Mouse (Mus musculus): Measurements from ENCODE around the gene Yy1. TPM values are rescaled to one million over a fixed set of nuclear protein-coding genes. Genes with fewer than 3 reads are reported as not detected.

Gene Yy1
- 13.5 and 14.2 TPM in 2 replicates for polyA plus RNA-seq (2015; fragmentation: Nextera tagmentation; extraction: Ambion mirVana)

DNA sequence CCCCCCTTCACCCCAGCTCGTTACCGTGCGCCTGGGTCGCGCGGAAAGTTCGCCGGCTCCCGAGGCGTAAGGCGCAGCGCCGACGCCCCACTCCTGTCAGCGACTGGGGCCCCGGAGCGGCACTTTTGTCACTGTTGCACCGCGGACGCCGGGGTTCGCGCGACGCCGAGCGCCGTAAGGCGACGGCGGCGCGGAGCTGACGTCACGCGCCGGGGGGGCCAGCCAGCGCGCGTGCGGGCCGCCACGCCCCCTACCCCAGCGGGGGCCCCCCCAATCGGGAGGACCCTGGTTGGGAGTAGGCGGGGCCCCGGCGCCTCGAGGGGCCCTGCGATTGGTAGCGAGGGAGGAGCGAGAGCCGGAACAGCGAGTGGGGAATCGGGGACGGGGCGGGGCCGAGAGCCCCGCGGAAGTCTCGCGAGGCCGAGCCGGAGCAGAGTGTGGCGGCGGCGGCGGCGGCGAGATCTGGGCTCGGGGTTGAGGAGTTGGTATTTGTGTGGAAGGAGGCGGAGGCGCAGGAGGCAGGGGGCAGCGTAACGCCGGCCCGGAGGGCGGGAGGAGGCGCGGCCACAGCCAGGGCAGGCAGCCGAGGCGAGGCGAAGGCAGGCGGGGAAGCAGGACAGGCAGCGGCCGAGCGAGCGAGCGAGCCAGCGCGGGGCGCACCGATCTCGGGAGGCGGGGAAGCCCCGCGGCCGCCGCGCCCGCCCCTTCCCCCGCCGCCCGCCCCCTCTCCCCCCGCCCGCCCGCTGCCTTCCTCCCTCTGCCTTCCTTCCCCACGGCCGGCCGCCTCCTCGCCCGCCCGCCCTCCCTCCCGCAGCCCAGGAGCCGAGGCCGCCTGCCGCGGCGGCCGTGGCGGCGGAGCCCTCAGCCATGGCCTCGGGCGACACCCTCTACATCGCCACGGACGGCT, at the start of gene Yy1:
Gene Yy1 (plus strand): TSS at position 428 of the 907 bp plus-strand sequence.
- H3K9ac ChIP-seq: peak within 1 kb of the TSS; percentile 97
- H3K36me3 ChIP-seq: no peaks in the 10 kb centered on the region
- peak within 1 kb of the TSS; percentile 98 for H3K27ac ChIP-seq (replicated peaks)
- H3K9me3 ChIP-seq: no peaks in the 10 kb centered on the region
- peak within 1 kb of the TSS; percentile 89 for H3K4me2 ChIP-seq
- under 1% methylated on average over 87 of the region's 127 CpGs for WGBS
- no peaks in the 10 kb centered on the region for H3K27me3 ChIP-seq
- H3K4me3 ChIP-seq: peak within 1 kb of the TSS; percentile 100
- H3K4me1 ChIP-seq (replicated peaks): peaks cover 42% of the 10 kb centered on the region
- ATAC-seq (ENCODE audit: low read depth): peak; percentile 92

DNA sequence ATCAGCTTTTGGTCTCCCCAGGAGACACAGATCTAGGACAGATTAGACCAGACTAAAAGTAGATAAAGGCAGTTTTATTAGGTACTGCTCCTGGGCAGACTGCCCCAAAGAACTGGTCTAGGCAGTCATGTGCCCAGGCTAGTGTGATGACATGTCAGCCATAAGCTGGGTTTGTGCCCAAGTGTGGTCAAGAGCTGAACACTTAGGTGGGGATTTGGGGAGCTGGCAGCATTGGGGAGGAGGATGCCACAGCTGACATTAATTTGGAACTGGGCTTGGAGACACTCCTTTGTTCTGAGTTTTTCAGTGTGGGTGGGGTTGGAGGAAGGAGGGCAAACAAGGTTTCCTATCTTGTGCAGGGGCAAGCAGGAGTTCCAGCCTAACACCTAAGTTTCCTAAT, 46.8 kb upstream of the Yy1 start:
- no peaks in the 10 kb centered on the region for H3K27me3 ChIP-seq
- no peak overlapping the region for H3K4me3 ChIP-seq
- no peaks in the 10 kb centered on the region for H3K4me1 ChIP-seq (replicated peaks)
- no peaks in the 10 kb centered on the region for H3K36me3 ChIP-seq
- ATAC-seq (ENCODE audit: low read depth): no peak
- H3K27ac ChIP-seq (replicated peaks): no peak overlapping the region
- H3K9me3 ChIP-seq: no peaks in the 10 kb centered on the region
- H3K4me2 ChIP-seq: no peak overlapping the region
- no peak overlapping the region for H3K9ac ChIP-seq

DNA sequence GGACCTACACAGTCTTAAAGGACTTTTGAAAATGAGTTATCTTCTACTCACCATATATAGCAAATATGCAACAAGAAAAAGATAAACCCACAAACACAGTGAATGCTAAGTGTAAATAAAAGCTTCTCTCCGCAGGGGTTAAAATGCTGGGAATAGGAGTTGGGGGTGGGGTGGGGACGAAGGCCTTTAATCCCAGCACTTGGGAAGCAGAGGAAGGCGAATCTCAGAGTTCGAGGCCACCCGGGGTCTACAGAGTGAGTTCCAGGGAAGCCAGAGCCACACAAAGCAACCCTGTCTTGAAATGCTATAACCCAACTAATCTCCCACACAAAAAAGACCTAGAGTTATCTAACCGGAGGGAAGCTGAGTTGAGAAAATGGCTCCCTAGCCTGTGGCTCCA, 43.8 kb upstream of the Yy1 start:
- 70% methylated on average over 6 of the region's 6 CpGs for WGBS

DNA sequence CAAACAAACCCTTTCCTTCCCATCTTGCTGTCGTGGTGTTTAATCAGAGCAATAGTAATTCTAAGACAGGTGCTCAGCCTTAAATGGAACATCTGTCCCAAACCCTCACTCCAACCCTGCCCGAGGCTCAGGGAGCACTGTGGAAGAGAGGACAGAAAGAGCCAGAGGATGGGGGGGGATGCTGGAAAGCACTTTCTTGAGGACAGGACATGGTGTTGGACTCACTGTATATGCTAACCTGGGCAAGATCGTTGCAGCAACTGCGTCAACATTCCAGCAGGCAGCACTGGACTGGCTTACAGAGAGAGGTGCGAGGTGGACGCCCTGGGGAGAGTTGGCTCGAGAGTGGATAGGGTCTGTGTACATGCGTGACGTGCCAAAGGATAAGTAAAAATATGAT, 43.3 kb upstream of the Yy1 start:
- Histone ChIP-seq H3K9ac (no peak overlapping the region), H3K27me3 (no peaks in the 10 kb centered on the region), H3K4me3 (no peak overlapping the region), H3K27ac (replicated peaks) (no peak overlapping the region), H3K36me3 (no peaks in the 10 kb centered on the region), H3K4me1 (replicated peaks) (0 out of 2 replicates have a peak, but pooled peaks cover 2% of the 10 kb centered on the region), H3K4me2 (no peak overlapping the region), H3K9me3 (no peaks in the 10 kb centered on the region)
- WGBS: 86% methylated on average over 9 of the region's 9 CpGs
- no peak for ATAC-seq (ENCODE audit: low read depth)

More for the DNA sequence above, 43.8 kb upstream of the Yy1 start:
- ATAC-seq (ENCODE audit: low read depth): no peak
- Histone ChIP-seq H3K4me2 (no peak overlapping the region), H3K27me3 (no peaks in the 10 kb centered on the region), H3K4me3 (no peak overlapping the region), H3K4me1 (replicated peaks) (no peaks in the 10 kb centered on the region), H3K9me3 (no peaks in the 10 kb centered on the region), H3K9ac (no peak overlapping the region), H3K36me3 (no peaks in the 10 kb centered on the region), H3K27ac (replicated peaks) (no peak overlapping the region)

DNA sequence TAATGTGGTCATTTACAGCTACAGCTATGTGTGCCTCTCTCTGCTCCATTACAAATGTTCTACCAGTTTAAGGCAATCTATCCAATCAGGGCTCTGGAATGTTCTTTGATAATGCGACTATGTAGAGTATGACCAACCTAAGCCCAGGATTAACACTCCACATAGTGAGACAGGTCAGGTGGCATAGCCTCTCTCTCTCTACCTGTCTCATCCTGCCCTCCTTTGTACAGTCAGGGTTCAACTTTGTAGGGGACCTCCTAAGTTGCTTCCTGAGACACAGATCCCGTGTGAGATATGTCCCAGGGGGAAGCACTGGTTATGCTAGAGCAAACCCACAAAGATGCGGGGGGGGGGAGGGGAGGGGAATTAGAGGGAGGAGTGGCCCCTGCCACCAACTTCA, 42.5 kb upstream of the Yy1 start:
- no peak overlapping the region for H3K4me2 ChIP-seq
- 81% methylated on average over 3 of the region's 3 CpGs for WGBS
- H3K27me3 ChIP-seq: no peaks in the 10 kb centered on the region
- no peak for ATAC-seq (ENCODE audit: low read depth)
- H3K9ac ChIP-seq: no peak overlapping the region
- H3K36me3 ChIP-seq: no peaks in the 10 kb centered on the region
- no peak overlapping the region for H3K4me3 ChIP-seq
- no peaks in the 10 kb centered on the region for H3K9me3 ChIP-seq
- H3K27ac ChIP-seq (replicated peaks): no peak overlapping the region
- 0 out of 2 replicates have a peak, but pooled peaks cover 3% of the 10 kb centered on the region for H3K4me1 ChIP-seq (replicated peaks)

DNA sequence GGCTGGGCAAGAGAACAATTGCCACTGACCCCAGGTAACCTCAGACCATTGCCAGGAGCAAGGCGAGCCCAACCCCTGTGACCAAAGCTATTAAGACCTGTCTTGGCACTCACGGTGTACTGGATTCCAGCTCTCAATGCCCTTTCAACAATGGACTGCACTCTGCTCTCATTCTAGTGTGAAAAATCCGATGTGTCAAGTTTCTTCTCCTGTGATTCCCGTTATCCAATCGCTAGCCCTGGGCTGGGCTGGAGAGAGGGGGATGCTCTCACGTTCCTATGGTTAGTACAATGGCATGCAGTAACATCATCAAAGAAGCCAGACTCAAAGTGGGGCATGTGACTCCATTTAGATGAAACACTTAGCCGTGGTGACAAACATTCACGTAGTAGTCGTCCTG, 41.0 kb upstream of the Yy1 start:
- H3K9ac ChIP-seq: no peak overlapping the region
- 0 out of 2 replicates have a peak, but pooled peaks cover 3% of the 10 kb centered on the region for H3K4me1 ChIP-seq (replicated peaks)
- H3K9me3 ChIP-seq: no peaks in the 10 kb centered on the region
- H3K4me3 ChIP-seq: no peak overlapping the region
- ATAC-seq (ENCODE audit: low read depth): no peak
- 45% methylated on average over 9 of the region's 9 CpGs for WGBS
- H3K36me3 ChIP-seq: no peaks in the 10 kb centered on the region
- no peak overlapping the region for H3K4me2 ChIP-seq
- H3K27me3 ChIP-seq: no peaks in the 10 kb centered on the region
- no peak overlapping the region for H3K27ac ChIP-seq (replicated peaks)

DNA sequence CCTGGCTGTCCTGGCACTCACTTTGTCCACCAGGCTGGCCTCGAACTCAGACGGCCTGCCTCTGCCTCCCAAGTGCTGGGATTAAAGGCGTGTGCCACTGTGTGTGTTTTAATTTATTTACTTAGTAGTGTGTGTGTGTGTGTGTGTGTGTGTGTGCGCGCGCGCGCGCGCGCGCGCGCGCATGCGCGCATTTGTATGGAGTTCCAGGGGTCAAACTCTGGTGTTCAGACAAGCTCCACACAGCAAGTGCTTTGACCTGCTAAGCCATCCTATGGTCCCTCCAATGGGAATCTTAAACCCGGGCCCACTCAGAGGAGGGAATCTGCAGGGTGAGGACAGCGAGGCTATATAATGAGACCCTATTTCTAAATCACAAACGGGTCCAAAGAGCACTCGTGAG, 37.6 kb upstream of the Yy1 start:
- no peak overlapping the region for H3K9ac ChIP-seq
- no peaks in the 10 kb centered on the region for H3K36me3 ChIP-seq
- no peak for ATAC-seq (ENCODE audit: low read depth)
- peaks cover 7% of the 10 kb centered on the region; the same call in 1 of the 2 replicates for H3K4me1 ChIP-seq (replicated peaks)
- no peak overlapping the region for H3K4me2 ChIP-seq
- H3K4me3 ChIP-seq: no peak overlapping the region
- H3K27me3 ChIP-seq: no peaks in the 10 kb centered on the region
- H3K9me3 ChIP-seq: no peaks in the 10 kb centered on the region
- no peak overlapping the region for H3K27ac ChIP-seq (replicated peaks)
- WGBS: 84% methylated on average over 21 of the region's 21 CpGs

DNA sequence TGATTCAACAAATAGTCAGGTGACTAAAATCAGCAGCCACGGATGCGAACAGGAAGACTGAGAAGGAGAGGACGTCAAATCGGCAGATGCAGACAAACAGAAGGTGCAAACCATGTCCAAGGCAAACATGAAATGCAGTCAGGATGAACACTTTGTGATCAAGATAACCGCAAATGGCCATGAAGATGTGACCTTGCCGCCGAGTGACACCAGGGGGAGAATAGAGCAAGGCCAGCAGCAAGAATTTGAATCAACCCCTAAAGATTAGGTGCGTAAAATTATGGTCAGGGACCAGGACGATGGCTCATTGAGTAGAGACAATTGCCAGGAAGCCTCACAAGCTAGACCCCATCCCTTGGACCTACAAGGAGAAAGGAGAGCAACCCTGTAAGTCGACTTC, 36.2 kb upstream of the Yy1 start:
- Histone ChIP-seq H3K4me1 (replicated peaks) (peaks cover 7% of the 10 kb centered on the region; the same call in 1 of the 2 replicates), H3K4me2 (no peak overlapping the region), H3K9ac (no peak overlapping the region), H3K36me3 (no peaks in the 10 kb centered on the region), H3K27me3 (no peaks in the 10 kb centered on the region), H3K9me3 (no peaks in the 10 kb centered on the region), H3K4me3 (no peak overlapping the region), H3K27ac (replicated peaks) (no peak overlapping the region)
- 89% methylated on average over 10 of the region's 10 CpGs for WGBS
- ATAC-seq (ENCODE audit: low read depth): no peak

DNA sequence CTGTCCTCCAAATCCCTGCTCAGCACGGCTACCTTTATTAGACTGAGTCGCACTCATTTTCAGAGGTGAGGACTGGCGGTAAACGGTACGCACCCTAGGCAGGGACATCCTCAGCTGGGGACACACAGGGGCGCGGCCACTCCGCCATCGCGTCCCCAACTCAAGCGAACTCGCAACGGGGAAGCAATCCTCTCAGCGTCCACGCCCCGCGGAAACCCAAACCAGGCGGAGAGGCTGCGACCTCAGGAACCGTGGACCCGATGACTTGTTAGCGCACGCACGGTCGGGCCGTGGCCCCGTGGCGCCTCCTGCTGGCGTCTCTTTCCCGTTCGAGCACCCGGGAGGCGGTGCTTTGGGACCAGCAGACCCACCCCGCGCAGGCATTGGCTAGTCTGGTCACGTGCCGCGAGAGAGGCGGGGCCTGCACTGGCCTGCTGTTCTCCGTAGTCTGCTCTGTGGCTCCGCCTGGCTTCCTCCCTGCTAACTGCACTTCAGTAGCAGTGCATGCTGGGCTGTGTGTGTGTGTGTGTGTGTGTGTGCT, 35.0 kb upstream of the Yy1 start:
- peaks cover 7% of the 10 kb centered on the region; the same call in 1 of the 2 replicates for H3K4me1 ChIP-seq (replicated peaks)
- 0% methylated on average over 41 of the region's 41 CpGs for WGBS
- no peak overlapping the region for H3K27ac ChIP-seq (replicated peaks)
- peak overlapping the region; percentile 74 for H3K9ac ChIP-seq
- H3K4me2 ChIP-seq: peak overlapping the region; percentile 82
- no peaks in the 10 kb centered on the region for H3K36me3 ChIP-seq
- ATAC-seq (ENCODE audit: low read depth): peak; percentile 97
- no peaks in the 10 kb centered on the region for H3K27me3 ChIP-seq
- no peaks in the 10 kb centered on the region for H3K9me3 ChIP-seq
- peak overlapping the region; percentile 56 for H3K4me3 ChIP-seq

DNA sequence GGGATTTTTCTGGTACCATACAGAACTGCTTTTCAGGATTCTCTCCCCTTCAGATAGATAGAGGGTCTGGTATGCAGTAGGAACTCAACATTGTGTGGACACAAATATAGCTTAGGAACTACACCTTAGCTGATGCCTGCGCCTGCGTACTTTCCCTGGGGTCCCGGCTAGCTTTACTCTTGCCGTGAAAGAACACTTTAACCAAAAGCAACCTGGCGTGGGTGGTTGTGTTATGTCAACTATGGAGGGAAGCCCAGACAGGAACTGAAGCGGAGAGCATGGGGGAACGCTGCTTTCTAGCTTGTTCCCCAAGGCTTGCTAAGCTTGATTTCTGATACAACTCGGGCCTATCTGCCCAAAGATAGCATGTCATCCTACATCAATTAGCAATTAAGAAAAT, 34.5 kb upstream of the Yy1 start:
- 0 out of 2 replicates have a peak, but pooled peaks have one; percentile 8 for ATAC-seq (ENCODE audit: low read depth)
- WGBS: 76% methylated on average over 8 of the region's 8 CpGs
- peaks cover 7% of the 10 kb centered on the region; the same call in 1 of the 2 replicates for H3K4me1 ChIP-seq (replicated peaks)
- no peaks in the 10 kb centered on the region for H3K36me3 ChIP-seq
- H3K9ac ChIP-seq: no peak overlapping the region
- no peaks in the 10 kb centered on the region for H3K27me3 ChIP-seq
- peak overlapping the region; percentile 82 for H3K4me2 ChIP-seq
- no peak overlapping the region for H3K27ac ChIP-seq (replicated peaks)
- H3K4me3 ChIP-seq: peak overlapping the region; percentile 56
- no peaks in the 10 kb centered on the region for H3K9me3 ChIP-seq

DNA sequence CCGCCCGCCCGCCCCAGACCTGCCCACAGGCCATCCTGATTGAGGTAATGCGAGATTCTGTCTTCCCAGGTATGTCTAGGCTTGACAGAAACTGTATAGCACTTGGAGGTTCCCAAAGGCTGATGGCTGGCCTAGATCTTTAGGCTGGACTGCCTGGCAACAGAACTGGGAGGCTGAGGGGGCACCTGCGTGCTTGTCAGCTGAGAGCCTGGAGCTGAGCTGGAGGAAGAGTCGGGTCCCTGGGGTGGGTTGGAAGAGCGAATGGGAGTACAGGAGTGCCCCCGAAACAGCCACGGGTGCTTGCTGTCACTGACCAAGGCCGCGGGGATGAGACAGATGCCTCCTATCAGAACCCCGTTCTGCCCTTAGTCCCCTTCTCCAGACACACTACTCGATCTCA, 34.1 kb upstream of the Yy1 start:
- ATAC-seq (ENCODE audit: low read depth): peak; percentile 4; the same call in 1 of the 2 replicates

DNA sequence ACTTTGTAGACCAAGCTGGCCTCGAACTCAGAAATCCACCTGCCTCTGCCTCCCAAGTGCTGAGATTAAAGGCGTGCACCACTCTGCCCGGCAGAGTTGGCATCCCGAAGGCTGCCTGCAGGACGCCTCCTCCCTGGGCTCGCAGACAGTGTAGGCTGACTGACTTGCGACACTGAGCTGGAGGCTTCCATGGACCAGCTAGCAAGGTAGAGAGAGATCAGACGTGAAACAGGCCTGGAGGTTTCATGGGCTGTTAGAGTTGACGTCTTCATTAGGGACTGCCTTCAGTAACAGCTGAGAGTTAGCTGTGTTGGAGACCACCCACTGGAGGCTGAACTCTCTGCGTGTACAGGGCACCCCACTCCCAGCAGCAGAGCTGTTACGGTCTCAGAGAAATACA, 33.5 kb upstream of the Yy1 start:
- no peak overlapping the region for H3K4me3 ChIP-seq
- H3K27me3 ChIP-seq: no peaks in the 10 kb centered on the region
- H3K36me3 ChIP-seq: no peaks in the 10 kb centered on the region
- WGBS: 83% methylated on average over 11 of the region's 11 CpGs
- H3K4me1 ChIP-seq (replicated peaks): peaks cover 7% of the 10 kb centered on the region; the same call in 1 of the 2 replicates
- H3K27ac ChIP-seq (replicated peaks): no peak overlapping the region
- ATAC-seq (ENCODE audit: low read depth): no peak
- no peak overlapping the region for H3K4me2 ChIP-seq
- no peaks in the 10 kb centered on the region for H3K9me3 ChIP-seq
- no peak overlapping the region for H3K9ac ChIP-seq

More for the DNA sequence above, 34.1 kb upstream of the Yy1 start:
- H3K4me3 ChIP-seq: no peak overlapping the region
- H3K4me2 ChIP-seq: no peak overlapping the region
- no peak overlapping the region for H3K9ac ChIP-seq
- H3K27ac ChIP-seq (replicated peaks): no peak overlapping the region
- H3K36me3 ChIP-seq: no peaks in the 10 kb centered on the region
- H3K27me3 ChIP-seq: no peaks in the 10 kb centered on the region
- no peaks in the 10 kb centered on the region for H3K9me3 ChIP-seq
- 88% methylated on average over 13 of the region's 13 CpGs for whole genome bisulfite sequencing
- H3K4me1 ChIP-seq (replicated peaks): peaks cover 7% of the 10 kb centered on the region; the same call in 1 of the 2 replicates

All from neural tube, embryonic 13.5 days (tissue).